ENCODE assay signal across 10 mouse cellular contexts in the genomic region with DNA sequence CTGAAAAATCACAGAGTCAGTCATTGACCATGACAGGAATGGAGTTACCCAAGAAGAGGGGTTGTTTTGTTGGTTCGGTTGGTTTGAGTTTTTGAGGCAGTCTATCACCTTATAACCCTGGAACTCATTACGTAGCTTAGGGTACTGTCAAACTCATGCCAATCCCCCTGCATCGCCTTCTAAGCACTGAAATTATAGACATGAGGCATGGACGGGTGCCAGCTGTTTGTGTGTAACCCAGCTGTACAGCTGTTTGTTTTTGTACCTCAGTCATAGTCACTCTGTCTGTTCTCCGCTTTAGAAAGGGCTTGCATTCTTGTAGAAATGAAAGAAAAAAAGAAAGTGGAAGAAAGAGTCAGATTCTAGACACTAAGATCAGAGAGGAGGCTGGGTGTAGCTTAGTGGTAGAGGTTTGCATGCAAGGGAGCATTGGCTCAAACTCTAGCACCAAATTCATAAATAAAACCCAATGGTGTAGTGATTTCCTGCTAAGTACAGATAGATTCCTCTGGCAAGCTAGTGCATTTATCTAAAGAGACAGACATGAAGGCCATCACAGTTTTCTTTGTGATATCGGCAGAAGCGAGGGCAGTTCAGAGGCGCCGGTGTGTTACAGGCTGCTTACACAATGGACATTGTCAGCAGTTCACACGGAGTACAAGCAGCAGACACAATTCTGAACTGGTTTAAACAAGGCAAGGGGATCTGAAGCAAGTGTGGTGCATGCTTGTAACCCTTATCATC.
"Had no signal": no experiment of that assay in that cellular context is flagged by ENCODE, and none has a peak within 500 bp of the region (broad histone marks: within the 10 kb centered on the region; RNA-seq: fewer than 3 reads in every experiment).

No protein-coding gene starts in this region.

- ATAC-seq: intestine, embryonic 15.5 days; midbrain, embryonic 15.5 days had no signal

- H3K9me3 ChIP-seq: intestine, embryonic 15.5 days; kidney, embryonic 15.5 days; lung, embryonic 15.5 days; midbrain, embryonic 15.5 days; neural tube, embryonic 12.5 days had no signal

- H3K4me2 ChIP-seq: intestine, embryonic 15.5 days; kidney, embryonic 15.5 days; lung, embryonic 15.5 days; midbrain, embryonic 15.5 days; neural tube, embryonic 12.5 days had no signal

- H3K9ac ChIP-seq: intestine, embryonic 15.5 days; kidney, embryonic 15.5 days; lung, embryonic 15.5 days; midbrain, embryonic 15.5 days; neural tube, embryonic 12.5 days had no signal

- H3K4me3 ChIP-seq: intestine, embryonic 15.5 days; kidney, embryonic 15.5 days; left cerebral cortex, adult 2 months; lung, embryonic 15.5 days; midbrain, embryonic 15.5 days; neural tube, embryonic 12.5 days had no signal

- H3K27ac ChIP-seq: intestine, embryonic 15.5 days; kidney, embryonic 15.5 days; left cerebral cortex, adult 2 months; lung, embryonic 15.5 days; macrophage; midbrain, embryonic 15.5 days; neural tube, embryonic 12.5 days had no signal

- DNase-seq: kidney, adult 18-20 months; kidney, postnatal 25 days; thymus, postnatal 36 days had no signal

- H3K27me3 ChIP-seq: intestine, embryonic 15.5 days; kidney, embryonic 15.5 days; lung, embryonic 15.5 days; midbrain, embryonic 15.5 days; neural tube, embryonic 12.5 days had no signal

- H3K36me3 ChIP-seq: midbrain, embryonic 15.5 days; neural tube, embryonic 12.5 days had no signal
